Mouse (Mus musculus) heart, postnatal 0 days (tissue): ENCODE measurements around the gene Eea1. TPM values are rescaled to one million over a fixed set of nuclear protein-coding genes. Genes with fewer than 3 reads are reported as not detected.

Experiments used
- ATAC-seq: fragments of 200-750 bp; cut with Nextera tagmentation; 2 replicates; pipeline ENCODE4 v1.8.0; 2017; ENCODE audit warnings: low read depth, moderate number of reproducible peaks, moderate library complexity; ENCODE audit not compliant: insufficient read depth
- DNase-seq: peaks from one replicate; pipeline ENCODE4 v3.0.0-alpha.2; 2016; ENCODE audit warnings: low spot score
- H3K27ac ChIP-seq: fragments of 300-500 bp; sonication (generic); 2 replicates; pipeline ENCODE4 v1.5.1; 2014; ENCODE audit warnings: low read depth, mild to moderate bottlenecking
- H3K27me3 ChIP-seq: fragments of 300-500 bp; sonication (generic); 2 replicates; pipeline ENCODE4 v1.6.1; 2014; ENCODE audit warnings: low read length, mixed read lengths; ENCODE audit not compliant: control insufficient read depth, insufficient read depth
- H3K36me3 ChIP-seq: fragments of 300-500 bp; sonication (generic); replicated peaks from 2 replicates; pipeline ENCODE4 v1.6.1; 2014; ENCODE audit warnings: low read length, mixed read lengths; ENCODE audit not compliant: control insufficient read depth, insufficient read depth
- H3K4me1 ChIP-seq: fragments of 300-500 bp; sonication (generic); 2 replicates; pipeline ENCODE4 v1.6.1; 2014; ENCODE audit warnings: antibody characterized with exemption; ENCODE audit not compliant: control insufficient read depth, insufficient read depth
- H3K4me2 ChIP-seq: fragments of 300-500 bp; sonication (generic); 2 replicates; pipeline ENCODE4 v1.6.1; 2014; ENCODE audit warnings: low read depth, mild to moderate bottlenecking, low read length, moderate library complexity
- H3K4me3 ChIP-seq: fragments of 300-500 bp; sonication (generic); 2 replicates; pipeline ENCODE4 v1.5.1; 2014; ENCODE audit warnings: low read depth, low read length
- H3K9ac ChIP-seq: fragments of 300-500 bp; sonication (generic); replicated peaks from 2 replicates; pipeline ENCODE4 v1.6.1; 2014; ENCODE audit warnings: low read depth, low read length, mixed read lengths
- H3K9me3 ChIP-seq: fragments of 300-500 bp; sonication (generic); replicated peaks from 2 replicates; pipeline ENCODE4 v1.6.1; 2016; ENCODE audit warnings: low read length; ENCODE audit not compliant: control insufficient read depth
- CTCF ChIP-seq: IDR thresholded peaks from 2 replicates; pipeline ENCODE4 v1.5.1; 2016; ENCODE audit warnings: antibody characterized with exemption, control low read depth, low read depth
- EP300 ChIP-seq: IDR thresholded peaks from 2 replicates; pipeline ENCODE4 v1.6.1; 2016; ENCODE audit warnings: antibody characterized with exemption, low read depth
- WGBS: fragments of 180-500 bp; shearing (Covaris S2); extraction: QIAGEN DNeasy Blood & Tissue Kit; methylation state at CpG from one replicate; pipeline ENCODE4 v1.1.7; 2014; 5-methylcytosine and 5-hydroxymethylcytosine counted together
- polyA plus RNA-seq: library from polyadenylated mRNA; unstranded; fragments of >200 nt; fragmentation: Nextera tagmentation; extraction: Ambion mirVana; gene quantifications from 2 replicates; pipeline ENCODE4 v1.2.1, GENCODE M21; 2015
- total RNA-seq: library from RNA; depleted of rRNA; stranded (reverse); fragments of >200 nt; gene quantifications from 2 replicates; pipeline ENCODE4 v1.2.3, GENCODE M21; 2014; ENCODE audit warnings: low replicate concordance

Gene Eea1
- total and polyA plus RNA-seq, 2 experiments from 2014 or later, result 10.8 to 21.3 TPM

DNA sequence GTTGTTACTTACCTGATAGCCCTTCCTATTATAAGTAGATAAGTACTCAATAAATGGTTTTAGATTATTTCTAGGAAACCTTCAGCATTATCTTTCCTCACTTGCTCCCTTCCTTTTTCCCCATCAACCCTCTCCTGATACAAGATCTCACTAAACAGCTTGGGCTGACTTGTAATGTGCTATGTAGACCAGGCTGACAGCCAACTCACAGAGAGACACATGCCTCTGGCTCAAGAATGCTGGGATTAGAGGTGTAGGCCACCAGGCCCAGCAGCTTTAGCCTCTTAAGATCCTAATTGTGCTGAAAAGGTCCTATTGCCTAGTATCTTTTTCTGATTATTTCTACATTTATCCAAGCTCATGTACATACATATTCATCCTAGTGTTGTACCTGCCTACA lies 95.5 kb downstream of the Eea1 start:
- ATAC-seq (no peak), DNase-seq (no peak)
- Histone ChIP-seq H3K9me3 (no peaks in the 10 kb centered on the region), H3K4me3 (no peak overlapping the region), H3K4me2 (no peak overlapping the region), H3K36me3 (peaks cover 46% of the 10 kb centered on the region), H3K4me1 (no peaks in the 10 kb centered on the region), H3K9ac (no peak overlapping the region), H3K27me3 (no peaks in the 10 kb centered on the region), H3K27ac (no peak overlapping the region)
- no peak for TF ChIP-seq EP300
- TF ChIP-seq CTCF, result no peak

GRCm38 (mm10) chr10:96044216-96044615 lies 103.8 kb downstream of the Eea1 start:
- no peaks in the 10 kb centered on the region for H3K9me3 ChIP-seq
- DNase-seq (no peak), ATAC-seq (no peak)
- WGBS, result 90% methylated on average over 2 of the region's 2 CpGs
- no peak overlapping the region for H3K4me3 ChIP-seq
- TF ChIP-seq CTCF (no peak), EP300 (no peak)
- no peak overlapping the region for H3K4me2 ChIP-seq
- H3K36me3 ChIP-seq, result peaks cover 45% of the 10 kb centered on the region
- H3K4me1 ChIP-seq, result peaks cover 19% of the 10 kb centered on the region
- H3K27me3 ChIP-seq, result no peaks in the 10 kb centered on the region
- no peak overlapping the region for H3K9ac ChIP-seq
- H3K27ac ChIP-seq, result no peak overlapping the region

DNA sequence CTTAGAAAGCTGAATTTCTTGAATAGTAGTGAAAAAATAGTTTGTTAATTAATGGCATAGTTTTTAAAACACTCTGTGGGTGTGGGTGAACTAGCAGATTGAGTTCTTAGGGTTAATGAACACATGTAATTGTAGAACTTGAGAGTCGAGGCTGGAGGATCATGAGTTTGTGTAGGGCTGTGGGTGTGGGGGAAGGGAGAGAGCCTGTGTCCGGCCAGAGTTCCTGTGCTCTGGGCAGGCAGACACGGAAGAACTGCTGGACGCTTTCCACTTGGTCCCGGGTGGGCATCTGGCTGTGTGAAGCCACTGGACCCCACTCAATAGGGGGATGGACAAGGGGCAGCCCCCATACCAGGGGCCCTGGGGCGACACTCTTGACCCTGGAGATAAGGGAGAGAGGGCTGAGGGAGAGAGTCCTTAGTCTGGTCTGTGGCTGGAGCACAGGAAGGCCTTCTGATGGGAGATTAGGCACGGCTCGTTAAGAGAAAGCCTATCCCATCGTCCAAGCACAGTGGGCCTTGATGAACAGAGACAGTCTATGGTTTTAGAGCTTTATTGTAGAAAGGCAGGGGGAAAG lies 107.6 kb downstream of the Eea1 start:
- Histone ChIP-seq H3K27ac (peak overlapping the region; percentile 65), H3K9ac (no peak overlapping the region), H3K4me2 (peak overlapping the region; percentile 23; the same call in 1 of the 2 replicates), H3K36me3 (peaks cover 9% of the 10 kb centered on the region), H3K4me1 (peaks cover 21% of the 10 kb centered on the region), H3K27me3 (no peaks in the 10 kb centered on the region), H3K4me3 (no peak overlapping the region), H3K9me3 (no peaks in the 10 kb centered on the region)
- peak; percentile 46; the same call in 1 of the 2 replicates for ATAC-seq
- TF ChIP-seq CTCF, result no peak
- no peak for TF ChIP-seq EP300
- DNase-seq, result no peak
- WGBS, result 13% methylated on average over 9 of the region's 9 CpGs

DNA sequence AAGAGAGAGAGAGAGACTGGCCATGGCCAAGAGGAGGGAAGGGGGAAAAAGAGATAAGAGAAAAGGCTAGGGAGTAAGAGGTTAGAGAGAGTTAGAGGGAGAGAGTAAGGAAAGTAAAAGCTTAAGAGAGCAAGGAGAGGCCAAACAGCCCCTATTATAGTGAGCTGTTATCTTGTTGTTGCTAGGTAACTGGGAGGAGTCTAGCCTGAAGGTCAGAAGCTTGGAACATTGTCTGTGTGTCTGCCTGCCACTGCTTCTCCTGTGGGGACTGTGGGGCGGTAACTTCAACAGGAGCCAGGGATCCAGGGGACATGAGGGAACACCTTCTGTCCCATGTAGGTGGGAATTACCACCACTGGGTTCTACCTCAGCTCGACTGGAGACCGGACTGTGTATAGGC lies 108.1 kb downstream of the Eea1 start:
- no peaks in the 10 kb centered on the region for H3K9me3 ChIP-seq
- peaks cover 21% of the 10 kb centered on the region for H3K4me1 ChIP-seq
- H3K4me2 ChIP-seq, result no peak overlapping the region
- no peak overlapping the region for H3K4me3 ChIP-seq
- peak; percentile 88 for ATAC-seq
- no peaks in the 10 kb centered on the region for H3K27me3 ChIP-seq
- peak overlapping the region; percentile 65 for H3K27ac ChIP-seq
- no peak overlapping the region for H3K9ac ChIP-seq
- peak; percentile 28 for DNase-seq
- 36% methylated on average over 3 of the region's 3 CpGs for WGBS
- 0 out of 2 replicates have a peak, but pooled peaks cover 6% of the 10 kb centered on the region for H3K36me3 ChIP-seq
- TF ChIP-seq CTCF, result no peak
- no peak for TF ChIP-seq EP300

- Histone ChIP-seq H3K4me2 (no peak overlapping the region), H3K4me1 (no peaks in the 10 kb centered on the region), H3K9ac (no peak overlapping the region), H3K4me3 (no peak overlapping the region), H3K9me3 (no peaks in the 10 kb centered on the region), H3K27ac (no peak overlapping the region), H3K36me3 (no peaks in the 10 kb centered on the region), H3K27me3 (no peaks in the 10 kb centered on the region)
- no peak for TF ChIP-seq EP300
- no peak for TF ChIP-seq CTCF
- DNase-seq, result no peak
- no peak for ATAC-seq
- 22% methylated on average over 3 of the region's 3 CpGs for WGBS
These were observed 126.9 kb downstream of the Eea1 start for GRCm38 (mm10) chr10:96067347-96067746.

DNA sequence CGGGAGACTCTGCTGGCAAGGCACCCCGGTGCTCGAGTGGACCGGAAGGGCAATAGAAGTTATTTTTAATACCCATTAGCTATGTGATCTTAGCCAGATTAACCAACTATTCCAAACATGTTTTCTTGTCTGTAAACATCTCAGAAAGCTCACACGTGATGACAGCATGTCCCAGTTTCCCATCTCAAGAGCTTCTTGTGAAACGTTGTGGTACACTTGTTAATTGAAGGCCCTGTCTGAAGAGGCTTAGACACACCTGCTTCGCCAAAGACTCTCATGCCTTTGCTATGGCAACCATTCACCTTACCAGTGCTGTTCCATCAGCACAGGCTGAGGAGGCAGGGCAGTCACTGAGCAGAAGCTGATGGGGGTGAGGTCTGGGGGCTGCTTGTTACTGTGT lies 133.9 kb downstream of the Eea1 start:
- no peak overlapping the region for H3K27ac ChIP-seq
- 56% methylated on average over 7 of the region's 7 CpGs for WGBS
- no peaks in the 10 kb centered on the region for H3K36me3 ChIP-seq
- H3K9me3 ChIP-seq, result no peaks in the 10 kb centered on the region
- no peaks in the 10 kb centered on the region for H3K27me3 ChIP-seq
- no peaks in the 10 kb centered on the region for H3K4me1 ChIP-seq
- no peak overlapping the region for H3K4me3 ChIP-seq
- DNase-seq (no peak), ATAC-seq (no peak)
- no peak overlapping the region for H3K4me2 ChIP-seq
- TF ChIP-seq CTCF (no peak), EP300 (no peak)
- no peak overlapping the region for H3K9ac ChIP-seq
